Mouse (Mus musculus) MEL (cell line): ENCODE results near the gene Slc22a2. TPM values are rescaled to one million over a fixed set of nuclear protein-coding genes. Genes with fewer than 3 reads are reported as not detected.

ENCODE experiments used
- DNase-seq: peaks from one replicate; pipeline ENCODE4 v3.0.0; 2011; ENCODE audit warnings: low read depth, low spot score
- H3K27ac ChIP-seq: 2 replicates; pipeline ENCODE4 v1.5.1; 2012; ENCODE audit warnings: low read depth, mild to moderate bottlenecking, control low read depth, low read length, moderate library complexity; ENCODE audit not compliant: control insufficient read depth
- H3K27me3 ChIP-seq, 2 experiments: fragments of 150-350 bp in 1 of 2; sonication (generic) in 1 of 2; 2 replicates each; pipeline ENCODE4 v1.6.1; 2012; ENCODE audit warnings: low read length in 2 of 2, mild to moderate bottlenecking in 2 of 2, improper control_type of control experiment in 1 of 2, moderate library complexity in 1 of 2; ENCODE audit not compliant: insufficient read depth in 2 of 2, control insufficient read depth in 1 of 2
- H3K36me3 ChIP-seq, 2 experiments: 2 replicates each; pipeline ENCODE4 v1.6.1; 2012 to 2014; ENCODE audit warnings: low read length in 2 of 2, improper control_type of control experiment in 1 of 2, inconsistent platforms in 1 of 2, mild to moderate bottlenecking in 1 of 2; ENCODE audit not compliant: insufficient read depth in 2 of 2, control insufficient read depth in 1 of 2
- H3K4me1 ChIP-seq, 2 experiments: fragments of 150-350 bp in 1 of 2; sonication (generic) in 1 of 2; 2 replicates each; pipeline ENCODE4 v1.6.1; 2012; ENCODE audit warnings: low read length in 2 of 2, improper control_type of control experiment in 1 of 2, mild to moderate bottlenecking in 1 of 2; ENCODE audit not compliant: insufficient read depth in 2 of 2, control insufficient read depth in 1 of 2
- H3K4me3 ChIP-seq, 2 experiments: fragments of 150-350 bp in 1 of 2; sonication (generic) in 1 of 2; 2 replicates each; pipeline ENCODE4 v1.5.1; 2012; ENCODE audit warnings: low read depth in 2 of 2, low read length in 2 of 2, mild to moderate bottlenecking in 2 of 2, moderate library complexity in 2 of 2, control low read depth in 1 of 2, improper control_type of control experiment in 1 of 2; ENCODE audit not compliant: control insufficient read depth in 1 of 2, insufficient read depth in 1 of 2
- H3K79me2 ChIP-seq: 2 replicates; pipeline ENCODE4 v1.6.1; 2012; ENCODE audit warnings: mild to moderate bottlenecking, low read length, moderate library complexity; ENCODE audit not compliant: control insufficient read depth, poor library complexity, insufficient read depth
- H3K9ac ChIP-seq: 2 replicates; pipeline ENCODE4 v1.6.1; 2012; ENCODE audit warnings: low read depth, mild to moderate bottlenecking, control low read depth, low read length, moderate library complexity; ENCODE audit not compliant: control insufficient read depth, poor library complexity, severe bottlenecking
- H3K9me3 ChIP-seq: fragments of 150-350 bp; sonication (generic); replicated peaks from 2 replicates; pipeline ENCODE4 v1.6.1; 2012; ENCODE audit warnings: mild to moderate bottlenecking, low read length, improper control_type of control experiment, moderate library complexity; ENCODE audit not compliant: insufficient read depth
- BHLHE40 ChIP-seq: IDR thresholded peaks from 2 replicates; pipeline ENCODE4 v1.6.1; 2012; ENCODE audit warnings: low read depth, mild to moderate bottlenecking, inconsistent platforms, low read length, improper control_type of control experiment, borderline replicate concordance
- CHD1 ChIP-seq: IDR thresholded peaks from 2 replicates; pipeline ENCODE4 v1.6.1; 2012; ENCODE audit warnings: low read depth, mild to moderate bottlenecking, inconsistent platforms, low read length, improper control_type of control experiment
- CTCF ChIP-seq, 3 experiments: IDR thresholded peaks in 2 of 3; conservative IDR thresholded peaks in 1 of 3; 2 replicates each; pipeline ENCODE4 v1.5.1; 2011 to 2012; ENCODE audit warnings: low read length in 3 of 3, low read depth in 2 of 3, mild to moderate bottlenecking in 2 of 3, improper control_type of control experiment in 1 of 3, inconsistent platforms in 1 of 3, mixed read lengths in 1 of 3, moderate library complexity in 1 of 3; ENCODE audit not compliant: control insufficient read depth in 1 of 3, insufficient read depth in 1 of 3, poor library complexity in 1 of 3, severe bottlenecking in 1 of 3
- E2F4 ChIP-seq: IDR thresholded peaks from 2 replicates; pipeline ENCODE4 v1.6.1; 2011; ENCODE audit warnings: low read depth, low read length, improper control_type of control experiment, borderline replicate concordance
- ELF1 ChIP-seq: IDR thresholded peaks from 2 replicates; pipeline ENCODE4 v1.6.1; 2014; ENCODE audit warnings: low read depth, mild to moderate bottlenecking, inconsistent platforms, low read length, improper control_type of control experiment, moderate library complexity
- EP300 ChIP-seq, 2 experiments: IDR thresholded peaks; 2 replicates each; pipeline ENCODE4 v1.6.1; 2011; ENCODE audit warnings: improper control_type of control experiment in 2 of 2, low read length in 2 of 2, low read depth in 1 of 2, mild to moderate bottlenecking in 1 of 2
- ETS1 ChIP-seq: IDR thresholded peaks from 2 replicates; pipeline ENCODE4 v1.6.1; 2012; ENCODE audit warnings: low read depth, mild to moderate bottlenecking, inconsistent platforms, low read length, improper control_type of control experiment, moderate library complexity
- GABPA ChIP-seq: IDR thresholded peaks from 2 replicates; pipeline ENCODE4 v1.6.1; 2012; ENCODE audit warnings: low read depth, mild to moderate bottlenecking, inconsistent platforms, low read length, improper control_type of control experiment, moderate library complexity
- GATA1 ChIP-seq: IDR thresholded peaks from 2 replicates; pipeline ENCODE4 v1.6.1; 2011; ENCODE audit warnings: low read depth, low read length, improper control_type of control experiment
- JUND ChIP-seq: IDR thresholded peaks from 2 replicates; pipeline ENCODE4 v1.6.1; 2011; ENCODE audit warnings: low read depth, mild to moderate bottlenecking, improper control_type of control experiment, low read length
- MAFK ChIP-seq: IDR thresholded peaks from 2 replicates; pipeline ENCODE4 v1.6.1; 2011; ENCODE audit warnings: low read depth, mild to moderate bottlenecking, low read length, improper control_type of control experiment, borderline replicate concordance
- MAX ChIP-seq: IDR thresholded peaks from 2 replicates; pipeline ENCODE4 v1.6.1; 2011; ENCODE audit warnings: low read length, improper control_type of control experiment
- MAZ ChIP-seq: IDR thresholded peaks from 2 replicates; pipeline ENCODE4 v1.6.1; 2012; ENCODE audit warnings: low read depth, mild to moderate bottlenecking, inconsistent platforms, low read length, improper control_type of control experiment
- MYC ChIP-seq: IDR thresholded peaks from 2 replicates; pipeline ENCODE4 v1.6.1; 2011; ENCODE audit warnings: low read depth, mild to moderate bottlenecking, low read length, improper control_type of control experiment, moderate library complexity
- NELFE ChIP-seq: IDR thresholded peaks from 2 replicates; pipeline ENCODE4 v1.6.1; 2011; ENCODE audit warnings: low read depth, low read length, improper control_type of control experiment
- NRF1 ChIP-seq: IDR thresholded peaks from 2 replicates; pipeline ENCODE4 v1.6.1; 2014; ENCODE audit warnings: low read depth, mild to moderate bottlenecking, inconsistent platforms, low read length, improper control_type of control experiment, moderate library complexity; ENCODE audit not compliant: poor library complexity, insufficient read depth, severe bottlenecking
- POLR2AphosphoS2 ChIP-seq: IDR thresholded peaks from 2 replicates; pipeline ENCODE4 v1.6.1; 2011; ENCODE audit warnings: low read length, improper control_type of control experiment
- POLR2AphosphoS5 ChIP-seq: IDR thresholded peaks from 2 replicates; pipeline ENCODE4 v1.6.1; 2012; ENCODE audit warnings: low read depth, borderline replicate concordance, mild to moderate bottlenecking, inconsistent platforms, low read length, moderate library complexity, mixed read lengths
- RAD21 ChIP-seq: IDR thresholded peaks from 2 replicates; pipeline ENCODE4 v1.6.1; 2011; ENCODE audit warnings: mild to moderate bottlenecking, low read depth, low read length, improper control_type of control experiment
- RCOR1 ChIP-seq: IDR thresholded peaks from 2 replicates; pipeline ENCODE4 v1.6.1; 2012; ENCODE audit warnings: low read depth, mild to moderate bottlenecking, inconsistent platforms, low read length, improper control_type of control experiment
- SIN3A ChIP-seq: IDR thresholded peaks from 2 replicates; pipeline ENCODE4 v1.6.1; 2012; ENCODE audit warnings: low read length, improper control_type of control experiment, inconsistent platforms
- SMC3 ChIP-seq: IDR thresholded peaks from 2 replicates; pipeline ENCODE4 v1.6.1; 2011; ENCODE audit warnings: low read depth, low read length, improper control_type of control experiment
- TAL1 ChIP-seq: IDR thresholded peaks from 2 replicates; pipeline ENCODE4 v1.6.1; 2012; ENCODE audit warnings: mild to moderate bottlenecking, inconsistent platforms, low read length, moderate library complexity, mixed read lengths
- UBTF ChIP-seq: IDR thresholded peaks from 2 replicates; pipeline ENCODE4 v1.6.1; 2012; ENCODE audit warnings: low read depth, mild to moderate bottlenecking, inconsistent platforms, low read length, improper control_type of control experiment, moderate library complexity, borderline replicate concordance; ENCODE audit not compliant: insufficient read depth
- USF1 ChIP-seq: IDR thresholded peaks from 2 replicates; pipeline ENCODE4 v1.6.1; 2014; ENCODE audit warnings: low read depth, mild to moderate bottlenecking, inconsistent platforms, low read length, improper control_type of control experiment, moderate library complexity
- USF2 ChIP-seq, 2 experiments: IDR thresholded peaks; 2 replicates each; pipeline ENCODE4 v1.6.1; 2011 to 2012; ENCODE audit warnings: improper control_type of control experiment in 2 of 2, low read length in 2 of 2, borderline replicate concordance in 1 of 2, inconsistent platforms in 1 of 2, low read depth in 1 of 2, mild to moderate bottlenecking in 1 of 2; ENCODE audit not compliant: insufficient read depth in 1 of 2
- ZC3H11A ChIP-seq: IDR thresholded peaks from 2 replicates; pipeline ENCODE4 v1.6.1; 2012; ENCODE audit warnings: low read depth, mild to moderate bottlenecking, inconsistent platforms, low read length, improper control_type of control experiment
- ZKSCAN1 ChIP-seq: IDR thresholded peaks from 2 replicates; pipeline ENCODE4 v1.6.1; 2012; ENCODE audit warnings: low read depth, mild to moderate bottlenecking, inconsistent platforms, low read length, improper control_type of control experiment, moderate library complexity
- ZNF384 ChIP-seq: IDR thresholded peaks from 2 replicates; pipeline ENCODE4 v1.6.1; 2012; ENCODE audit warnings: low read depth, mild to moderate bottlenecking, inconsistent platforms, low read length, improper control_type of control experiment
- polyA plus RNA-seq, 2 experiments: library from polyadenylated mRNA; stranded (reverse) in 1 of 2; unstranded in 1 of 2; fragments of >175 nt in 1 of 2; fragments of >200 nt in 1 of 2; gene quantifications; 2 replicates each; pipeline versions ENCODE4 v1.2.1 to v1.2.4; 2012; ENCODE audit warnings: low replicate concordance in 2 of 2, low read depth in 1 of 2; ENCODE audit not compliant: insufficient read length in 2 of 2, insufficient read depth in 1 of 2, missing spikeins in 1 of 2
- total RNA-seq: library from RNA; depleted of rRNA; stranded (reverse); fragments of 300-350 nt; gene quantifications from 2 replicates; pipeline ENCODE4 v1.2.3, GENCODE M21; 2012

Slc22a2 gene
- total and polyA plus RNA-seq, 3 experiments: not detected

DNA sequence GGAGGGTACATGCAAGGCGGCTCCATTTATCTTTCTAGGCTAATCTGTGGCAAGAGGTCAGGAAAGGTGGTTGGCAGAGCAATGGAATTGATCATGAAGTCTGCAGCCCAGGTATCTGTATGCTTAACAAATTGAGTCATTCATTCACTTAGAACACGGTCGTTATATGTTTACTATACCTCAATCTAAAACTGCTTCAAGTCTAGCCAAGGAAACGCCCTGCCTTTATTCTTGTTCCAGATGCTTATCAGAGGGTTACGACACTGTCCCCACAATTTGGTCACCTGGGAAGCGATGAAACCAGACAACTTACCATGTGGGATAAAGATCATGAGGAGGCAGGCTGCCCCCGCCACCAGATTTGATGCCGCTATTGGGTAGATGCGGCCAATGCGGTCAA is 75.3 kb downstream of the Slc22a2 start:
- Histone ChIP-seq H3K36me3 (no peaks in the 10 kb centered on the region), H3K79me2 (no peaks in the 10 kb centered on the region), H3K27me3 (no peaks in the 10 kb centered on the region; a peak in 2 of 4 replicates), H3K27ac (no peak overlapping the region), H3K4me3 (no peak overlapping the region), H3K9ac (no peak overlapping the region), H3K4me1 (no peaks in the 10 kb centered on the region), H3K9me3 (no peaks in the 10 kb centered on the region)
- no peak for DNase-seq
- TF ChIP-seq GABPA (no peak), NELFE (no peak), JUND (no peak), RCOR1 (no peak), USF2 (IDR thresholded peaks at IDR 0.05; ENCODE audit: borderline replicate concordance in 1 of 2, insufficient read depth in 1 of 2, low read depth in 1 of 2, low read length in 2 of 2) (no peak), MAZ (no peak), USF1 (no peak), POLR2AphosphoS5 (no peak), EP300 (IDR thresholded peaks at IDR 0.05; ENCODE audit: low read depth in 1 of 2, low read length in 2 of 2) (no peak), ZNF384 (no peak), MYC (no peak), MAFK (no peak), TAL1 (no peak), SMC3 (no peak), SIN3A (no peak), ZKSCAN1 (no peak), MAX (no peak)
- TF ChIP-seq, all 39 proteins: peak for 0

DNA sequence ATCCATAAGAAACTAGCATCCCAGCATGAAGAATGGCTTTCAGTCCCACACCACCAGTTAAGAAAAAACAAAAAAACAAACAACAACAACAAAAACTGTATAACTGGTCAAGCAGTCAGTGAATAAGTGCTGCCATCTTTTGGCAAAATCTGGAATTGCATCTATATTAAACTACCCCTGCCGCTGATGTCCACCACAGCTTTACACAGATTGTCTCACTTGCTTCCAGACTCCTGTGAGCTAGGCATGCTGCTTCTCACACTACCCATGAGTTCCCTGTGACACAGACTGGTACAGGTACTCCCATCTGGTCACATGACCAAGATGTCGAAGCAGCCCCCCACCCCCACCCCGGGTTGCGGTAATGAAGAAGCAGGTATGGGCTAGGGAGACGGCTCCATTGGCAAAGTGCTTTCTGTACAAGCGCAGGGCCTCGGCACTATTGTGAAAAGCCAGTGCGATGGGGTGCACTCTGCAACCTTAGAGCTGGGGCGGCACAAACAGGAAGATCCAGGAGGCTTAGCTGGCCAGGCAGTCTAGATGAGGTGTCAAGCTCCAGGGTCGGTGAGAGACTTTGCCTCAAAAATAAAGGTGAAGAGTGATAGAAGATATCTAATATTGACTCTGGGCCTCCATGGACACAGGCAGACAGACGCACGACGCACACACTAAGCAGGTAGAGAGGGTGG is 76.8 kb downstream of the Slc22a2 start:
- Histone ChIP-seq H3K4me1 (no peaks in the 10 kb centered on the region), H3K27me3 (no peaks in the 10 kb centered on the region; a peak in 1 of 4 replicates), H3K9me3 (no peaks in the 10 kb centered on the region), H3K36me3 (no peaks in the 10 kb centered on the region), H3K4me3 (no peak overlapping the region), H3K79me2 (no peaks in the 10 kb centered on the region), H3K9ac (no peak overlapping the region), H3K27ac (no peak overlapping the region)
- DNase-seq: peak; percentile 37
- TF ChIP-seq MAFK (no peak), NRF1 (no peak), GATA1 (no peak), RAD21 (peak; percentile 86), POLR2AphosphoS5 (no peak), POLR2AphosphoS2 (no peak), ELF1 (no peak), TAL1 (no peak), NELFE (no peak), MAZ (no peak), USF2 (IDR thresholded peaks at IDR 0.05; ENCODE audit: borderline replicate concordance in 1 of 2, insufficient read depth in 1 of 2, low read depth in 1 of 2, low read length in 2 of 2) (no peak), RCOR1 (no peak), JUND (no peak), MAX (no peak), BHLHE40 (no peak), ZC3H11A (peak; percentile 79), CTCF (IDR thresholded peaks at IDR 0.05 in 2 of 3, conservative IDR thresholded peaks at IDR 0.05 in 1 of 3; ENCODE audit: control insufficient read depth in 1 of 3, insufficient read depth in 1 of 3, low read depth in 2 of 3, low read length in 3 of 3, poor library complexity in 1 of 3, severe bottlenecking in 1 of 3) (peak; percentile 14 to 80 (median 72); a peak in 4 of 6 replicates), MYC (no peak), CHD1 (no peak), E2F4 (no peak), ZKSCAN1 (no peak), UBTF (no peak), USF1 (0 out of 2 replicates have a peak, but pooled peaks have one; percentile 36), ETS1 (no peak)
